Mouse (Mus musculus): Measurements from ENCODE around the gene Mmp24. TPM values are rescaled to one million over a fixed set of nuclear protein-coding genes. Genes with fewer than 3 reads are reported as not detected.
A peak's percentile ranks its signal among the peaks of the same experiment; 100 is the strongest.

Gene Mmp24
- polyA plus RNA-seq, 1 experiment, result 0.18 TPM

DNA sequence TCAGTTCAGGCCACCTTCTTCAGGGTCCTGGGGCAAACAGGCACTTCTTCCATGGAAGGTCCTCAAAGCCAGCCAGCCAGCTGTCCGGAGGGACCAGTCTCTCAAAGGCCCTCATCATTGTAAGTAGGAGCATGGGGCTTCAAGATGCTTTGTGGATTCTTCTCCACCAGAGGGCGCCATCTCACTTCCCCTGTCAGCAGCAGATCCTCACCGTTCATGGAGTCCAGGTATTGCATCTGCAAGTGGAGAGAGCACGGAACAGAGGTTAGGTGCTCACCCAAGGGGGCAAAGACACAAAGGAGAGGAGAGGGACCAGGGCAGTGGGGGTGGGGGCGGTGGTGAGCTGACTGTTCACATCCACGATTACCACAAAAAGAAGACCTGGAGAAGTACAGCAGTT, 73.1 kb downstream of the Mmp24 start:
- Histone ChIP-seq H3K27me3 (ENCODE audit: control insufficient read depth, insufficient read depth, low read length, poor library complexity, severe bottlenecking) (no peaks in the 10 kb centered on the region), H3K9me3 (replicated peaks; ENCODE audit: control insufficient read depth, insufficient read depth, low read length, poor library complexity, severe bottlenecking) (no peaks in the 10 kb centered on the region), H3K27ac (ENCODE audit: insufficient read depth, low read length) (no peak overlapping the region), H3K4me3 (ENCODE audit: low read depth, low read length) (no peak overlapping the region), H3K4me1 (ENCODE audit: control insufficient read depth, insufficient read depth, low read length) (peaks cover 4% of the 10 kb centered on the region), H3K9ac (ENCODE audit: low read depth, poor library complexity, severe bottlenecking) (no peak overlapping the region), H3K36me3 (ENCODE audit: control insufficient read depth, insufficient read depth, low read length, poor library complexity, severe bottlenecking) (peaks cover 3% of the 10 kb centered on the region)
- no peak for TF ChIP-seq EP300 (IDR thresholded peaks at IDR 0.05; ENCODE audit: insufficient read depth, low read depth, low read length)
- peak; percentile 92 for TF ChIP-seq CTCF (IDR thresholded peaks at IDR 0.05; ENCODE audit: low read depth, low read length)

GRCm38 (mm10) chr2:155849464-155849863, 74.3 kb downstream of the Mmp24 start:
- H3K4me1 ChIP-seq (ENCODE audit: control insufficient read depth, insufficient read depth, low read length), result peaks cover 4% of the 10 kb centered on the region
- TF ChIP-seq POLR2A (IDR thresholded peaks at IDR 0.05; ENCODE audit: insufficient read depth, low read length) (no peak), EP300 (IDR thresholded peaks at IDR 0.05; ENCODE audit: insufficient read depth, low read depth, low read length) (no peak), CTCF (IDR thresholded peaks at IDR 0.05; ENCODE audit: low read depth, low read length) (no peak)
- no peaks in the 10 kb centered on the region for H3K9me3 ChIP-seq (replicated peaks; ENCODE audit: control insufficient read depth, insufficient read depth, low read length, poor library complexity, severe bottlenecking)
- H3K27me3 ChIP-seq (ENCODE audit: control insufficient read depth, insufficient read depth, low read length, poor library complexity, severe bottlenecking), result no peaks in the 10 kb centered on the region
- H3K4me3 ChIP-seq (ENCODE audit: low read depth, low read length), result no peak overlapping the region
- no peak overlapping the region for H3K27ac ChIP-seq (ENCODE audit: insufficient read depth, low read length)
- H3K9ac ChIP-seq (ENCODE audit: low read depth, poor library complexity, severe bottlenecking), result no peak overlapping the region
- peaks cover 3% of the 10 kb centered on the region for H3K36me3 ChIP-seq (ENCODE audit: control insufficient read depth, insufficient read depth, low read length, poor library complexity, severe bottlenecking)

DNA sequence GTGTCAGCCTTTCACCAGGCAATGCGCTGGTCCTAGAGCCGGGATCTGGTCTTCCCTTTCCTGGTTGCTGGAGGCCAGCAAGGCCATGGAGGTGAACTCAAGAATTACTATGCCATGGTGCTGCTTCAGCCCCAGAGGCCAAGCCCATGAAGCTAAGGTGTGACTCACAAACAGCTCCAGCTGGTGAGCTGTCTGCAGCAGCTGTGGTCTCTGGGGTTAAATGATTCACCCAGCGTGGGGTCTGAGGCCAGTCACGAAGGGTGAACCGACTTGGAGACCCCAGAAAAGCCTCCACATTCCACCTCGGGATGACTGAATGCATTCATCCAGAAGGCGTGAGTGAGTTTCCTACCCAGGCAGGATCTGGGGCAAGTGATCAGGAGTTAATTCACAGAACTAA, 75.0 kb downstream of the Mmp24 start:
- H3K27ac ChIP-seq (ENCODE audit: insufficient read depth, low read length), result no peak overlapping the region
- no peaks in the 10 kb centered on the region for H3K9me3 ChIP-seq (replicated peaks; ENCODE audit: control insufficient read depth, insufficient read depth, low read length, poor library complexity, severe bottlenecking)
- no peaks in the 10 kb centered on the region for H3K27me3 ChIP-seq (ENCODE audit: control insufficient read depth, insufficient read depth, low read length, poor library complexity, severe bottlenecking)
- no peak overlapping the region for H3K4me3 ChIP-seq (ENCODE audit: low read depth, low read length)
- no peak overlapping the region for H3K9ac ChIP-seq (ENCODE audit: low read depth, poor library complexity, severe bottlenecking)
- H3K4me1 ChIP-seq (ENCODE audit: control insufficient read depth, insufficient read depth, low read length), result peaks cover 4% of the 10 kb centered on the region
- peaks cover 3% of the 10 kb centered on the region for H3K36me3 ChIP-seq (ENCODE audit: control insufficient read depth, insufficient read depth, low read length, poor library complexity, severe bottlenecking)
- TF ChIP-seq POLR2A (IDR thresholded peaks at IDR 0.05; ENCODE audit: insufficient read depth, low read length) (no peak), EP300 (IDR thresholded peaks at IDR 0.05; ENCODE audit: insufficient read depth, low read depth, low read length) (no peak), CTCF (IDR thresholded peaks at IDR 0.05; ENCODE audit: low read depth, low read length) (no peak)

GRCm38 (mm10) chr2:155852536-155852935, 77.4 kb downstream of the Mmp24 start:
- Histone ChIP-seq H3K4me1 (ENCODE audit: control insufficient read depth, insufficient read depth, low read length) (peaks cover 4% of the 10 kb centered on the region), H3K9ac (ENCODE audit: low read depth, poor library complexity, severe bottlenecking) (no peak overlapping the region), H3K27ac (ENCODE audit: insufficient read depth, low read length) (no peak overlapping the region), H3K36me3 (ENCODE audit: control insufficient read depth, insufficient read depth, low read length, poor library complexity, severe bottlenecking) (peaks cover 3% of the 10 kb centered on the region; the same call in 1 of the 2 replicates), H3K27me3 (ENCODE audit: control insufficient read depth, insufficient read depth, low read length, poor library complexity, severe bottlenecking) (no peaks in the 10 kb centered on the region), H3K9me3 (replicated peaks; ENCODE audit: control insufficient read depth, insufficient read depth, low read length, poor library complexity, severe bottlenecking) (no peaks in the 10 kb centered on the region), H3K4me3 (ENCODE audit: low read depth, low read length) (no peak overlapping the region)
- TF ChIP-seq EP300 (IDR thresholded peaks at IDR 0.05; ENCODE audit: insufficient read depth, low read depth, low read length) (no peak), CTCF (IDR thresholded peaks at IDR 0.05; ENCODE audit: low read depth, low read length) (no peak), POLR2A (IDR thresholded peaks at IDR 0.05; ENCODE audit: insufficient read depth, low read length) (no peak)

DNA sequence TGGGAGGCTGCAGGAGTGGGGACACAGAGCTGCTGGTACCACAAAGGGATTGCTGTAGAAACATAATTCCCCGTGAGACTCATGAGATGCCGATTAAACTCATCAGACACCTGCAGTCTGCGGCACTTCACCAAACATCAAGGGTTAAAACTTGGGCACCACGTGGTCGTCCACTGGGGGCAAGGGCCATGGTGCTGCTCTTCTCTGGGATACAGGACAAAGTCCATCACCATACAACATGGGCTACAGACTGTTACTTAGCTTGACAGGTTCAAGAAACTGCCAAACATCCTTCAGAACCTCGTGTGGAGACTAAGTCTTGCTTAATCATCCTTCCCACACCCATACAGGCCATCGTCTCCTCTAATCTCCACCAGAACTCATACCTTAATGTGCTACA, 85.0 kb downstream of the Mmp24 start:
- Histone ChIP-seq H3K9ac (ENCODE audit: low read depth, poor library complexity, severe bottlenecking) (no peak overlapping the region), H3K4me3 (ENCODE audit: low read depth, low read length) (no peak overlapping the region), H3K36me3 (ENCODE audit: control insufficient read depth, insufficient read depth, low read length, poor library complexity, severe bottlenecking) (no peaks in the 10 kb centered on the region), H3K27me3 (ENCODE audit: control insufficient read depth, insufficient read depth, low read length, poor library complexity, severe bottlenecking) (no peaks in the 10 kb centered on the region), H3K4me1 (ENCODE audit: control insufficient read depth, insufficient read depth, low read length) (no peaks in the 10 kb centered on the region), H3K27ac (ENCODE audit: insufficient read depth, low read length) (no peak overlapping the region), H3K9me3 (replicated peaks; ENCODE audit: control insufficient read depth, insufficient read depth, low read length, poor library complexity, severe bottlenecking) (no peaks in the 10 kb centered on the region)
- TF ChIP-seq POLR2A (IDR thresholded peaks at IDR 0.05; ENCODE audit: insufficient read depth, low read length), result no peak
- TF ChIP-seq CTCF (IDR thresholded peaks at IDR 0.05; ENCODE audit: low read depth, low read length), result no peak
- TF ChIP-seq EP300 (IDR thresholded peaks at IDR 0.05; ENCODE audit: insufficient read depth, low read depth, low read length), result no peak

- H3K9ac ChIP-seq (ENCODE audit: low read depth, poor library complexity, severe bottlenecking), result no peak overlapping the region
- no peaks in the 10 kb centered on the region for H3K36me3 ChIP-seq (ENCODE audit: control insufficient read depth, insufficient read depth, low read length, poor library complexity, severe bottlenecking)
- H3K9me3 ChIP-seq (replicated peaks; ENCODE audit: control insufficient read depth, insufficient read depth, low read length, poor library complexity, severe bottlenecking), result no peaks in the 10 kb centered on the region
- no peak overlapping the region for H3K4me3 ChIP-seq (ENCODE audit: low read depth, low read length)
- no peak for TF ChIP-seq EP300 (IDR thresholded peaks at IDR 0.05; ENCODE audit: insufficient read depth, low read depth, low read length)
- no peak for TF ChIP-seq CTCF (IDR thresholded peaks at IDR 0.05; ENCODE audit: low read depth, low read length)
- no peak for TF ChIP-seq POLR2A (IDR thresholded peaks at IDR 0.05; ENCODE audit: insufficient read depth, low read length)
- no peak overlapping the region for H3K27ac ChIP-seq (ENCODE audit: insufficient read depth, low read length)
- H3K4me1 ChIP-seq (ENCODE audit: control insufficient read depth, insufficient read depth, low read length), result no peaks in the 10 kb centered on the region
- H3K27me3 ChIP-seq (ENCODE audit: control insufficient read depth, insufficient read depth, low read length, poor library complexity, severe bottlenecking), result no peaks in the 10 kb centered on the region
Observed at GRCm38 (mm10) chr2:155861581-155861980, 86.4 kb downstream of the Mmp24 start.
